Mouse (Mus musculus) mouse embryonic stem cell (cell line): ENCODE data around the gene F8.
"Not testable (repeated sequence)": the region's sequence is repeated elsewhere in the genome, so short reads cannot be mapped to it uniquely, and the experiment has no call there.

ENCODE experiments used
- in situ Hi-C, 2 experiments: fragments of 300-500 bp; cut with MboI; formaldehyde crosslinking; loops; 1 replicate in 1 of 2; 3 replicates in 1 of 2; pipeline ENCODE4 v1.14.3; 2019 to 2020; ENCODE audit warnings: low sequenced_read_pairs in 2 of 2, low pct_unique_long_range_greater_than_20kb in 1 of 2, mixed read lengths in 1 of 2; ENCODE audit not compliant: unreplicated experiment in 1 of 2

F8 gene

GRCm38 (mm10) chrX:75150304-75150703 is 232.1 kb downstream of the F8 start:
- in situ Hi-C loops: no loop called here

GRCm38 (mm10) chrX:75148414-75148813 is 234.0 kb downstream of the F8 start:
- in situ Hi-C loops: no loop called here

GRCm38 (mm10) chrX:75143124-75143555 is 239.3 kb downstream of the F8 start:
- in situ Hi-C loops: not testable (repeated sequence)

- in situ Hi-C loops: no loop called here
Observed at GRCm38 (mm10) chrX:75138182-75138581, 244.2 kb downstream of the F8 start.

- in situ Hi-C loops: no loop called here
Observed at GRCm38 (mm10) chrX:75137729-75138128, 244.7 kb downstream of the F8 start.

GRCm38 (mm10) chrX:75136938-75137337 is 245.5 kb downstream of the F8 start:
- in situ Hi-C loops: no loop called here

- in situ Hi-C loops: no loop called here
Observed at GRCm38 (mm10) chrX:75130467-75131160, 251.8 kb downstream of the F8 start, which contains the start of gene Mpp1. TSS of gene Mpp1 (minus strand) at chrX:75131016.

- in situ Hi-C loops: no loop called here
Observed at GRCm38 (mm10) chrX:75129474-75129873, 252.9 kb downstream of the F8 start.

GRCm38 (mm10) chrX:75128333-75128980 is 254.0 kb downstream of the F8 start:
- in situ Hi-C loops: no loop called here

GRCm38 (mm10) chrX:75126893-75127292 is 255.5 kb downstream of the F8 start:
- in situ Hi-C loops: no loop called here

GRCm38 (mm10) chrX:75125606-75126005 is 256.8 kb downstream of the F8 start:
- in situ Hi-C loops: no loop called here
